Mouse (Mus musculus): ENCODE measurements around the gene Il33. TPM values are rescaled to one million over a fixed set of nuclear protein-coding genes. Genes with fewer than 3 reads are reported as not detected.

The Il33 gene
- polyA plus RNA-seq (2015; fragmentation: Nextera tagmentation; extraction: Ambion mirVana): 0.97 and 2.8 TPM in 2 replicates

DNA sequence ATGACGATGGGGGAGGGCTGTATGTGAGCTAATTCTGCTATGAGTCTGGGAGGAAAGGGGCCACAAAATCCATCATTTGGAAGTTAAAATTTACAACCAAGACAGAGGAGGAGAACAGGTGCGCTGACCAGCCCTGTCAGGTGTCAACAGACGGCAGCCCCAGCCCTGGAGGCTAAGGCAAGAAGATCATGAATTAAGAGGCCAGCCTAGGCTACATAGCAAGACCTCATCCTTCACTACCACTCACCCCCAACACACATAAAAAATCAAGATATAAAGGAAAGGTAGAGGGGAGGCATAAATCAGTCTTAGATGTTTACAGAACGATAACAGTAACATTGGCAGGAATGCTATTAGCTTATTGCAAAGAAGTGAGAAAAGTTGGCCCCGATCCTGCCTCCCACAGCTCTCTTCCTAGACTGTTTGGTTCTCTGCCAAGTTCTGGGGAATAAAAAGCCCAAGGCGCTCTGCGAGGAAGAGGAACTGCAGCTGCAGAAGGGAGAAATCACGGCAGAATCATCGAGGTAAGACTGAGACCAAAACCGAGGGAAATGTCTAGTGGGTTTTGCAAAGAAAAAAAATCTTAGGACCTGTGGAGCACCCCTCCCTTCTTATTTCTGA lies at the start of gene Il33:
Il33 (plus strand) TSS at position 477 of the 621 bp plus-strand sequence.
- H3K27ac ChIP-seq (ENCODE audit: low read length): no peak within 1 kb of the TSS
- no peaks in the 10 kb centered on the region for H3K36me3 ChIP-seq (ENCODE audit: control insufficient read depth, insufficient read depth, low read length)
- H3K4me3 ChIP-seq (ENCODE audit: low read depth, low read length): no peak within 1 kb of the TSS
- H3K27me3 ChIP-seq (ENCODE audit: control insufficient read depth, insufficient read depth, low read depth, low read length): no peaks in the 10 kb centered on the region
- H3K9me3 ChIP-seq (replicated peaks; ENCODE audit: control insufficient read depth, low read length, poor library complexity, severe bottlenecking): no peaks in the 10 kb centered on the region
- WGBS: 61% methylated on average over 10 of the region's 10 CpGs
- H3K9ac ChIP-seq (ENCODE audit: low read depth, low read length): no peak within 1 kb of the TSS
- H3K4me2 ChIP-seq (ENCODE audit: low read length): no peak within 1 kb of the TSS
- ATAC-seq: no peak
- H3K4me1 ChIP-seq (ENCODE audit: control insufficient read depth, insufficient read depth, low read length): no peaks in the 10 kb centered on the region

DNA sequence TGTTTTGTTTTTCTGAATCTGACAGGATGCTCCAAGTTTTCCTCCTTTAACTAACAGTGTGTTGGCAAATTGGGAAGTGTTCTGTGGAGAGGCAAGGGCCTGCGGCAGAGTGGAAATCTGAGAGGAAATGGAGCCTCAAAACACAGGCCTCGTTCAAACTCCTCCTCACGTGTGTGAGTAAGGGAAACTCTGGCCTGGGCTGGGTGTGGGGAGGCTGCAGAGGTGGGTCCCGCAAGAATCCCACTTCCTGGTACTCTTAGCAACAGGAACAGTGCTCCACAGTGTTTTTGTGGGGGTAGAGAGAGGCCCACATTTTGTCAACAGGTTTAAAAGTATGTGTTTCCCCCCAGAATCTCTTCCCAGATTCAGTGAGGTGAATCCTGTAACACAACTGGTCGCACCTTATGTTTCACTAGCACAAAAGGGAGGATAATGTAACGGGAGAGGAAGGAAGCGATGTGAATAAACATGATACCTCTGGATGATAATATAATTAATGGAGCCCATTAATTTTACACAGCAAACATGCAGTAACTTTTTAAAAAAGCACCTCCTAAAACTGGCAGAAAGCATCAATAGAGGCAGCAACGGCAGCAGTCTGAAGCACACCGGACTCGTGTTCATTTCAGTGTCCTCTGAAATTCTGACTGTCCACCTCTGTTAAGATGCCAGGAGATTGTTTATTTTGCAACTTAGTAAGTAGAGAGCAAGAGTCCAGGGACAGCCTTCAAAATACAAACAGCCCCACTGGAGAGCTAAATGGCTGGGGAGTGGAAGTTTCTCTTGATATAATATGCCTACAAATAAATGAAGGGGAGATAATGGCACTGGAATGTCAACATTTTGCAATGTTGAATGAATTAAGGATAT lies 47.3 kb upstream of the Il33 start:
- Histone ChIP-seq H3K4me2 (ENCODE audit: low read length) (no peak overlapping the region), H3K4me1 (ENCODE audit: control insufficient read depth, insufficient read depth, low read length) (no peaks in the 10 kb centered on the region), H3K9ac (ENCODE audit: low read depth, low read length) (no peak overlapping the region), H3K9me3 (replicated peaks; ENCODE audit: control insufficient read depth, low read length, poor library complexity, severe bottlenecking) (no peaks in the 10 kb centered on the region; the same call in 1 of the 2 replicates), H3K27me3 (ENCODE audit: control insufficient read depth, insufficient read depth, low read depth, low read length) (no peaks in the 10 kb centered on the region), H3K36me3 (ENCODE audit: control insufficient read depth, insufficient read depth, low read length) (no peaks in the 10 kb centered on the region), H3K4me3 (ENCODE audit: low read depth, low read length) (no peak overlapping the region), H3K27ac (ENCODE audit: low read length) (no peak overlapping the region)
- WGBS: 78% methylated on average over 10 of the region's 10 CpGs
- ATAC-seq: no peak

DNA sequence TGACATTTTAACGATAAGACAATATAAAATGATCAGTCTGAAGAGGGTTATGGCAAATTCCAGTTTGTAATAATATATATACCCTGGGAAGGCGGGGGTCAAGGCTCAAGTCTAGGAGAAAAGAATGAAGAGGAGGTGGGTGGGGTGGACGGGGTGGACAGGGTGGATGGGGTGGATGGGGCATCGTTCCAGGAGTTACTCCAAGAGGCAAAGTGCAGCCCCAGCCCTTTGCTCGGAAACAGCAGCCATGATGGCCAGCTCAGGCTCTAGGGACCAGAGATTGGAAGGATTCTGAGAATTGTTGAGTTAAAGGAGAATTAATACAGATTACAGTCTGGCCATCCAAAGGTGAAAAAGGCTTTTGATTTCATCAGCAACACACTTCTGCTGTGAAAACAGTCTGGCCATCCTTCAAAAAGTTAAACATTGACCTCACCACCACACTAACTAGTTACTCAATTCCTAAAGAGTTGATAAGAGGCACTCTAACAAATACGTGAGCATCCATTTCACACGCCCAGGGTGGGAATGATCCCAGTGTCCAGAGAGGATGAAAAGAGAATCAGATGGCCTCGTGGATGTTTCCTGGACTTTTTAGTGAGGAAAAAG lies 45.9 kb upstream of the Il33 start:
- H3K27ac ChIP-seq (ENCODE audit: low read length): no peak overlapping the region
- 90% methylated on average over 8 of the region's 8 CpGs for WGBS
- no peaks in the 10 kb centered on the region for H3K4me1 ChIP-seq (ENCODE audit: control insufficient read depth, insufficient read depth, low read length)
- H3K4me2 ChIP-seq (ENCODE audit: low read length): no peak overlapping the region
- ATAC-seq: no peak
- H3K9ac ChIP-seq (ENCODE audit: low read depth, low read length): no peak overlapping the region
- no peaks in the 10 kb centered on the region for H3K27me3 ChIP-seq (ENCODE audit: control insufficient read depth, insufficient read depth, low read depth, low read length)
- H3K9me3 ChIP-seq (replicated peaks; ENCODE audit: control insufficient read depth, low read length, poor library complexity, severe bottlenecking): no peaks in the 10 kb centered on the region; the same call in 1 of the 2 replicates
- no peaks in the 10 kb centered on the region for H3K36me3 ChIP-seq (ENCODE audit: control insufficient read depth, insufficient read depth, low read length)
- H3K4me3 ChIP-seq (ENCODE audit: low read depth, low read length): no peak overlapping the region

DNA sequence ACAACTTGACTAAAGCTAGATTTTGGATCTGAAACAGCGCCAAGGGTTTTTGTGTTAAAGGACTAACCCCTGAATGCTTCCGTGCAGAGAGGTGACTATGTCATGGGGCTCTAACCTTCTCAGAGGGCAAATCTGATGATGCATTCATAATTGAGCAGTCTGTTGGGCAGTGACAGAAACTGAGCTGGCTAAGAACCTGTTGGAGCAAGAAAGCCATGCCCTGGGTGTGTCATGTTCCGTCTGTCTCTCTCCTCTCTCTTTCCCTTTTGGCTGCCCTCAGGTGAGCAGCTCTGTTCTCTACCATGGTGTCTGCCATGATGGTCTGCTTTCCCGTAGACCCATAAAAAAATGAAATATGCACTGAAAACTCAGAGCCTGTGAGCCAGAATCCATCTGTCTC lies 44.0 kb upstream of the Il33 start:
- 84% methylated on average over 4 of the region's 4 CpGs for WGBS
- no peaks in the 10 kb centered on the region for H3K9me3 ChIP-seq (replicated peaks; ENCODE audit: control insufficient read depth, low read length, poor library complexity, severe bottlenecking)
- ATAC-seq: no peak
- no peak overlapping the region for H3K9ac ChIP-seq (ENCODE audit: low read depth, low read length)
- no peaks in the 10 kb centered on the region for H3K4me1 ChIP-seq (ENCODE audit: control insufficient read depth, insufficient read depth, low read length)
- no peak overlapping the region for H3K27ac ChIP-seq (ENCODE audit: low read length)
- no peak overlapping the region for H3K4me3 ChIP-seq (ENCODE audit: low read depth, low read length)
- no peak overlapping the region for H3K4me2 ChIP-seq (ENCODE audit: low read length)
- no peaks in the 10 kb centered on the region for H3K27me3 ChIP-seq (ENCODE audit: control insufficient read depth, insufficient read depth, low read depth, low read length)
- H3K36me3 ChIP-seq (ENCODE audit: control insufficient read depth, insufficient read depth, low read length): no peaks in the 10 kb centered on the region

DNA sequence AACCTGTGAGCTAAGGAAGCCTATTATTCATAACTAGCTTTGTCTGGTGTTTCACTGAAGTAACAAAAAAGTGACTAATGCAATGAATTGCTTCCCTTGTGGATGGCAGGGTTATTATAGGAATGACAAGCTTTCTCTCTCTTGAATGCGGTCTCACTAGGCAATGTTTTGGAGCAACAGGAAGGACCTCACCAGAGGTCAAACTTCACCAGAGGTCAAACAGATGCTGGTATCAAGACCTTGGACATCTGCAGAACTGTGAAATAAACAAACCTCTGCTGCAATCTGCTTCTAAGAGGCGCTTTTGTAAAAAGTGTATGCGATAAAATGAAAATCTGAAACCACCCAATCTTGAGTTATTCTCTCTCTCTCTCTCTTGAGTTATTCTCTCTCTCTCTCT lies 42.2 kb upstream of the Il33 start:
- 95% methylated on average over 3 of the region's 3 CpGs for WGBS

DNA sequence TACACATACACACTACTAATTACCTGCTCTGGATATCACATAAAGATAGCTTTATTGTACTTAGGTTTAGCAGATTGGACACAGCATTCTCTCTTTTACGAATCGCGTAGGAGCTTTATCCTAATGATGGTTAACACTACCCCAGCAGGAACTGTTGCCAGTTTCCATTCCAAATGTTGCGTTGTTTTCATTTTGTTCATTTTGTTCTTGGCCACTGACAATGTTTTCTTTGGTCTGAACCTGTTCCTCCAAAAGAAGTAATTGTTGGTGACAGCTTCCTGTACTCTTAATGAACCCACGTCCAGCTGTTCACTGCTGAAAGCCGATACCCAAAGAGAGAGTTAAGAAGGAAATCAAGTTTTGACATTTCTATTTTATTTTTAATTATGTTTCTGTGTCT lies 39.4 kb upstream of the Il33 start:
- H3K9me3 ChIP-seq (replicated peaks; ENCODE audit: control insufficient read depth, low read length, poor library complexity, severe bottlenecking): no peaks in the 10 kb centered on the region
- no peak for ATAC-seq
- WGBS: 95% methylated on average over 6 of the region's 6 CpGs
- no peak overlapping the region for H3K27ac ChIP-seq (ENCODE audit: low read length)
- H3K9ac ChIP-seq (ENCODE audit: low read depth, low read length): no peak overlapping the region
- no peak overlapping the region for H3K4me2 ChIP-seq (ENCODE audit: low read length)
- no peak overlapping the region for H3K4me3 ChIP-seq (ENCODE audit: low read depth, low read length)
- H3K36me3 ChIP-seq (ENCODE audit: control insufficient read depth, insufficient read depth, low read length): no peaks in the 10 kb centered on the region
- no peaks in the 10 kb centered on the region for H3K4me1 ChIP-seq (ENCODE audit: control insufficient read depth, insufficient read depth, low read length)
- H3K27me3 ChIP-seq (ENCODE audit: control insufficient read depth, insufficient read depth, low read depth, low read length): no peaks in the 10 kb centered on the region

More for the DNA sequence above, 42.2 kb upstream of the Il33 start:
- Histone ChIP-seq H3K9me3 (replicated peaks; ENCODE audit: control insufficient read depth, low read length, poor library complexity, severe bottlenecking) (no peaks in the 10 kb centered on the region), H3K27ac (ENCODE audit: low read length) (no peak overlapping the region), H3K4me2 (ENCODE audit: low read length) (no peak overlapping the region), H3K36me3 (ENCODE audit: control insufficient read depth, insufficient read depth, low read length) (no peaks in the 10 kb centered on the region), H3K4me1 (ENCODE audit: control insufficient read depth, insufficient read depth, low read length) (no peaks in the 10 kb centered on the region), H3K27me3 (ENCODE audit: control insufficient read depth, insufficient read depth, low read depth, low read length) (no peaks in the 10 kb centered on the region), H3K9ac (ENCODE audit: low read depth, low read length) (no peak overlapping the region), H3K4me3 (ENCODE audit: low read depth, low read length) (no peak overlapping the region)
- no peak for ATAC-seq

DNA sequence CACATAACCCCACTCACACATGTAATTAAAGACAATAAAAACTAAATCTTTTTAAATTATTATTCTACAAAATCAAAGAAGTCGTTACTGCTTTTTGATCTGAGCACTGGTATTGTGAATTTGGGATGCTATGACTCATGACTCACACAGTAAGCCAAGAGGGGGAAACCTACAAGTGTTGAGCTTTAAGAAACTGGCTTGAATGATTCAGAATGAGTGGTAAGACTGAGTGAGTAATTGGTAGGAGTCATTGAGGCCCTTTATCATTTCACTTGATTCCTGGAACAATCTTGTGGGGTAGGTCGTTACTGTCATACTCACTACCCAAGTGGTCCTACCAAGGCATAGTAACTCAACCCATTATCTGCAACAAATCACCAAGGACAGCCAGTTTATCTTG lies 37.4 kb upstream of the Il33 start:
- H3K27me3 ChIP-seq (ENCODE audit: control insufficient read depth, insufficient read depth, low read depth, low read length): no peaks in the 10 kb centered on the region
- 92% methylated on average over 2 of the region's 2 CpGs for WGBS
- H3K9ac ChIP-seq (ENCODE audit: low read depth, low read length): no peak overlapping the region
- no peak overlapping the region for H3K4me3 ChIP-seq (ENCODE audit: low read depth, low read length)
- no peak overlapping the region for H3K4me2 ChIP-seq (ENCODE audit: low read length)
- no peaks in the 10 kb centered on the region for H3K36me3 ChIP-seq (ENCODE audit: control insufficient read depth, insufficient read depth, low read length)
- no peak overlapping the region for H3K27ac ChIP-seq (ENCODE audit: low read length)
- H3K4me1 ChIP-seq (ENCODE audit: control insufficient read depth, insufficient read depth, low read length): no peaks in the 10 kb centered on the region
- no peak for ATAC-seq
- H3K9me3 ChIP-seq (replicated peaks; ENCODE audit: control insufficient read depth, low read length, poor library complexity, severe bottlenecking): no peaks in the 10 kb centered on the region

DNA sequence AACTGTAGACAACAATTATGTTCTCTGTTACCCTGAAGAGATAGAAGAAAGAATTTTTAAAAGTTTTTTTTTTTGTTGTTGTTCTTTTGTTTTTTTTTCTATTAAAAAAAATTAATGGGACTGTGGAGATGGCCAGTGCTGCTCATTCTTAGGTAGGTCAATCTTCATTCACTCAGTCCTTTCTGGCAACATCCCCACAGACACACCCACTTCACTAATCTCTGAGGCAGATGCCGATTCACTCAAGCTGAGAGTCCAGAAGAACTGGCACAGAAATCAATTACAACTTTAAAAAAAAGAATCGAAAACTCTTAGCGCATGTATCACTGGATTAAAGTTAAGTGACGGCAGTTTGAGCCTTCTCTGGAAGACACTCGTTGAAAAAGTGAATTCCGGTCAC lies 36.0 kb upstream of the Il33 start:
- ATAC-seq: no peak
- H3K27ac ChIP-seq (ENCODE audit: low read length): no peak overlapping the region
- no peaks in the 10 kb centered on the region for H3K4me1 ChIP-seq (ENCODE audit: control insufficient read depth, insufficient read depth, low read length)
- H3K9ac ChIP-seq (ENCODE audit: low read depth, low read length): no peak overlapping the region
- H3K4me3 ChIP-seq (ENCODE audit: low read depth, low read length): no peak overlapping the region
- H3K9me3 ChIP-seq (replicated peaks; ENCODE audit: control insufficient read depth, low read length, poor library complexity, severe bottlenecking): no peaks in the 10 kb centered on the region
- H3K27me3 ChIP-seq (ENCODE audit: control insufficient read depth, insufficient read depth, low read depth, low read length): no peaks in the 10 kb centered on the region
- no peaks in the 10 kb centered on the region for H3K36me3 ChIP-seq (ENCODE audit: control insufficient read depth, insufficient read depth, low read length)
- WGBS: 82% methylated on average over 6 of the region's 6 CpGs
- no peak overlapping the region for H3K4me2 ChIP-seq (ENCODE audit: low read length)

DNA sequence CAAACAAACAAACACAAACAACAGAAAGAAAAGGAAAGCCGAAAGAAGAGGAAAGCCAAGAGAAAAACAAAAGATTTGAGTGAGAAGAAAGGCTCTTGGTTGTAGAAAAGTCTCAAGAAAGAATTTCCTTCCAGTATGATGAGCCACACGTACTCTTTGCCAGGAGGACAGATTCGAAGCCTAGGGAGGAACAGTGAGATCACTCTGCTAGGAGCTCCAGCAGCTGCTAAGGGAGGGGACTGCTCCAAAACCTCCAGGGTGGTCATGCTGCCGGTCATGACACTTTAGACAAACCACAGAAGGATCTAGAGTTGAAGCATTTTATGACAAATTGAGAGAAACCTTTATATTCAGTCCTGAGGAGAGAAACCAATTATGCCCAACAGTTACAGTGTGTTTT lies 32.9 kb upstream of the Il33 start:
- Histone ChIP-seq H3K27me3 (ENCODE audit: control insufficient read depth, insufficient read depth, low read depth, low read length) (no peaks in the 10 kb centered on the region), H3K4me3 (ENCODE audit: low read depth, low read length) (no peak overlapping the region), H3K4me2 (ENCODE audit: low read length) (no peak overlapping the region), H3K9me3 (replicated peaks; ENCODE audit: control insufficient read depth, low read length, poor library complexity, severe bottlenecking) (no peaks in the 10 kb centered on the region), H3K9ac (ENCODE audit: low read depth, low read length) (no peak overlapping the region), H3K4me1 (ENCODE audit: control insufficient read depth, insufficient read depth, low read length) (no peaks in the 10 kb centered on the region), H3K27ac (ENCODE audit: low read length) (no peak overlapping the region), H3K36me3 (ENCODE audit: control insufficient read depth, insufficient read depth, low read length) (no peaks in the 10 kb centered on the region)
- WGBS: 88% methylated on average over 4 of the region's 4 CpGs
- no peak for ATAC-seq

Measured in midbrain, embryonic 16.5 days (tissue).